Mouse (Mus musculus) myocyte (in vitro differentiated cells): ENCODE data around the gene Cry2.

Experiments
- CEBPB ChIP-seq: IDR thresholded peaks from 2 replicates; pipeline ENCODE4 v1.6.1; 2011; ENCODE audit warnings: mild to moderate bottlenecking, moderate library complexity; ENCODE audit not compliant: poor library complexity, insufficient read depth, severe bottlenecking
- MAX ChIP-seq: IDR thresholded peaks from one replicate; pipeline ENCODE4 v1.6.1; 2011; ENCODE audit warnings: low read depth, mild to moderate bottlenecking, control low read depth
- POLR2A ChIP-seq: IDR thresholded peaks from one replicate; pipeline ENCODE4 v1.6.1; 2011; ENCODE audit warnings: low read depth, mild to moderate bottlenecking, control low read depth, moderate library complexity; ENCODE audit not compliant: insufficient read length
- POLR2AphosphoS2 ChIP-seq: IDR thresholded peaks from one replicate; pipeline ENCODE4 v1.6.1; 2011; ENCODE audit warnings: low read depth, control low read depth; ENCODE audit not compliant: insufficient read length
- SRF ChIP-seq: IDR thresholded peaks from one replicate; pipeline ENCODE4 v1.6.1; 2011; ENCODE audit warnings: low read depth; ENCODE audit not compliant: control insufficient read depth, insufficient read length
- TCF12 ChIP-seq: IDR thresholded peaks from one replicate; pipeline ENCODE4 v1.6.1; 2011; ENCODE audit warnings: mild to moderate bottlenecking, control low read depth; ENCODE audit not compliant: poor library complexity, insufficient read depth, severe bottlenecking
- TCF3 ChIP-seq: IDR thresholded peaks from one replicate; pipeline ENCODE4 v1.6.1; 2011; ENCODE audit warnings: low read depth, control low read depth; ENCODE audit not compliant: insufficient read length
- USF1 ChIP-seq: IDR thresholded peaks from one replicate; pipeline ENCODE4 v1.6.1; 2011; ENCODE audit warnings: low read depth, mild to moderate bottlenecking, control low read depth, moderate library complexity

GRCm38 (mm10) chr2:92444376-92444775 lies 10.5 kb upstream of the Cry2 start:
- TF ChIP-seq USF1 (no peak), POLR2AphosphoS2 (no peak), POLR2A (no peak), MAX (no peak), TCF12 (no peak), CEBPB (no peak), TCF3 (no peak), SRF (no peak)
